Mouse (Mus musculus) G1E (cell line): ENCODE data around the gene Epha1.

Experiments used
- CTCF ChIP-seq: IDR thresholded peaks from 2 replicates; pipeline ENCODE4 v1.5.1; 2012; ENCODE audit warnings: low read depth, low read length, inconsistent platforms, mixed read lengths
- GATA1 ChIP-seq: IDR thresholded peaks from 2 replicates; pipeline ENCODE4 v1.6.1; 2012; ENCODE audit warnings: borderline replicate concordance, low read length, inconsistent platforms, mixed read lengths
- TAL1 ChIP-seq: conservative IDR thresholded peaks from 2 replicates; pipeline ENCODE4 v1.6.1; 2012; ENCODE audit warnings: low read depth, low read length, inconsistent platforms, mixed read lengths

DNA sequence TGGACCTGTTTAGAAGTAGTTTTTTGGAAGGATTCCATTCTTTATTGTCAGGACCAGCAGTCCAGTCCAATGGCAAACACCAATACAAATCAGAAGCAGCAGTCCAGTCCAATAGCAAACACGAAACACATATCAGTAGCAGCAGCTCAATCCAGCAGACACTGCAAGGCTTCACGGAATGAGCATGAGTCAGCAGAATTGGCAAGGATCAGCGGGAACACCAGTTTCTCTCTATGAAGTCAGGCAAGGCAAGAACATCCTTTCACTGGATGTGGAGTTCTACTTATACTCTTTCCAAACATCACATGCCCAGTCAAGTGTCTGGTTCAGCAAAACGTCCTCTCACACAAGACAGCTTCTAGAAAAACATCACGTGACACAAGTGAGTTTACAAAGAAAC, 33.1 kb downstream of the Epha1 start:
- TF ChIP-seq CTCF (no peak), TAL1 (no peak), GATA1 (no peak)
